Mouse (Mus musculus) liver, embryonic 14.5 days (tissue): Measurements from ENCODE around the gene Rrp12.
A peak's percentile ranks its signal among the peaks of the same experiment; 100 is the strongest.

Experiments
- CTCF ChIP-seq: IDR thresholded peaks from 2 replicates; pipeline ENCODE4 v1.5.1; 2016; ENCODE audit warnings: antibody characterized with exemption, low read depth, control low read depth
- EP300 ChIP-seq: IDR thresholded peaks from 2 replicates; pipeline ENCODE4 v1.6.1; 2016; ENCODE audit warnings: antibody characterized with exemption, low read depth

GRCm38 (mm10) chr19:41911178-41912073, 15.5 kb upstream of the Rrp12 start, which contains the start of gene Pgam1:
- TF ChIP-seq CTCF (no peak), EP300 (peak; percentile 88)
